Mouse (Mus musculus): Measurements from ENCODE around the gene Ttc19. TPM values are rescaled to one million over a fixed set of nuclear protein-coding genes. Genes with fewer than 3 reads are reported as not detected.
"Not testable (repeated sequence)": the region's sequence is repeated elsewhere in the genome, so short reads cannot be mapped to it uniquely, and the experiment has no call there.

Ttc19 gene
- polyA plus RNA-seq, 1 experiment from 2014 or later = 17.7 TPM

DNA sequence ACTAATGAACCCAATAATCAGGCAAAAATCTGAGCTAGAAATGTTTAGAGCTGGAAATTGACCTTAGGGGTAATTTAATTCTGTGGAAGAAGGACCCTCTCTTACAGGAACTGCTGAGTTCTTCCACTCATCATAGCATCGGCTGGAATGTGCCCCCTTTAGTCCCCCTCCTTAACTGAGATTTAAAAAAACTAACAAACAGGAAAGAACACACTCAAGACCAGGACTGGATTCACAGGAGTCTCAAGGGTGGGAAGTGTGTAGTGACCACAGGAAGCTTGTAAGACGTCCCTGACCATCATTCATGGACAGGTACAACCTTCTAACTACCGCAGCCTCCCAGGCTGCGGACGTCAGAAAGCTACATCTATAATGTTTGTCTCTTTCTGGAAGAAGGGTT is 10.4 kb upstream of the Ttc19 start:
- H3K9me3 ChIP-seq (replicated peaks; ENCODE audit: control insufficient read depth, low read length) = no peaks in the 10 kb centered on the region
- peaks cover 9% of the 10 kb centered on the region for H3K4me1 ChIP-seq (ENCODE audit: control insufficient read depth, insufficient read depth, low read length)
- DNase-seq (ENCODE audit: low spot score) (no peak), ATAC-seq (no peak)
- H3K36me3 ChIP-seq (ENCODE audit: control insufficient read depth, insufficient read depth, low read length) = no peaks in the 10 kb centered on the region
- WGBS = 65% methylated on average over 5 of the region's 5 CpGs
- H3K9ac ChIP-seq (ENCODE audit: low read length) = no peak overlapping the region
- no peak overlapping the region for H3K27ac ChIP-seq (ENCODE audit: low read depth, low read length)
- no peak overlapping the region for H3K4me2 ChIP-seq (ENCODE audit: low read length)
- H3K4me3 ChIP-seq (ENCODE audit: low read depth, low read length) = no peak overlapping the region
- H3K27me3 ChIP-seq (replicated peaks; ENCODE audit: control insufficient read depth, insufficient read depth, low read length) = no peaks in the 10 kb centered on the region

DNA sequence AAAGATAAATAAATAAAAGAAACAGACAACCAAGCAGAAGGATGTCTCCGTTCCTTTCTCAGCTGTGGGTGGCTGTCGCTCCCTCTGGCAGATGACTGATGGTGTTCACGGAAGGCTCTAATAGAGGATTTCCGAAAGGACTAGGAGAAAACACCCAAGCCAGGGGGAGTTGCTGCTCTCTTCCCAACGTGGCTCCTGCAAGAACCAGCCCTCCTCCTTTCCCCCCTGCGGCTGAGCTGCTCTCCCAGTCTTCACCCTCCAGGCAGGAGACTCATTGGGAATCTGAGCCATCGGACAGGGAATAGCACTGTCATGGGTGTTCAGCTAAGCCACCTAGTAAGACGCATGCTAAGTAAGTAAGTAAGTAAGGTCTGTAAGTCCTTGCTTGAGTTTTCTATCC is 4.2 kb upstream of the Ttc19 start:
- WGBS = 62% methylated on average over 8 of the region's 8 CpGs
- Histone ChIP-seq H3K27ac (ENCODE audit: low read depth, low read length) (no peak overlapping the region), H3K4me3 (ENCODE audit: low read depth, low read length) (no peak overlapping the region), H3K27me3 (replicated peaks; ENCODE audit: control insufficient read depth, insufficient read depth, low read length) (no peaks in the 10 kb centered on the region), H3K9ac (ENCODE audit: low read length) (no peak overlapping the region), H3K9me3 (replicated peaks; ENCODE audit: control insufficient read depth, low read length) (no peaks in the 10 kb centered on the region; the same call in 1 of the 2 replicates), H3K4me2 (ENCODE audit: low read length) (no peak overlapping the region), H3K4me1 (ENCODE audit: control insufficient read depth, insufficient read depth, low read length) (peaks cover 3% of the 10 kb centered on the region; the same call in 1 of the 2 replicates), H3K36me3 (ENCODE audit: control insufficient read depth, insufficient read depth, low read length) (no peaks in the 10 kb centered on the region)
- ATAC-seq (no peak), DNase-seq (ENCODE audit: low spot score) (no peak)

DNA sequence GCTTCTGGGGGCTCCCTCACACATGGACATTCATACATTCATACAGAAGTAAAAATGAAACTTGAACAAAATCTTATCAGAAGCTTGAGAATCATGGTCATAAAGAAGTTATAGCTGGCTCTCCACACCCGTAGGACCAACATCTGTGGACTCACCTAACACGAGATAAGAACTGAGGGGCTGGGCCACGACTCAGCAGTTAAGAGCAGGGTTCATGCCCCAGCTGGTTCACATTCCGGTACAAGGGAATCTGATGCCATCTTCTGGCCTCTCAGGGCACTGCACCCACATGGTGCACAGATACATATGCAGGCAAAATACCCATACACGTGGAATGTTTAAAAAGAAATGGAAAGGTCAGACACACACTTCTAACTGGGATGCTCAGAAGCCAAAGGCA is 3.2 kb upstream of the Ttc19 start:
- Histone ChIP-seq H3K27ac (ENCODE audit: low read depth, low read length) (no peak overlapping the region), H3K9ac (ENCODE audit: low read length) (no peak overlapping the region), H3K4me2 (ENCODE audit: low read length) (no peak overlapping the region), H3K36me3 (ENCODE audit: control insufficient read depth, insufficient read depth, low read length) (no peaks in the 10 kb centered on the region), H3K27me3 (replicated peaks; ENCODE audit: control insufficient read depth, insufficient read depth, low read length) (no peaks in the 10 kb centered on the region), H3K9me3 (replicated peaks; ENCODE audit: control insufficient read depth, low read length) (no peaks in the 10 kb centered on the region; the same call in 1 of the 2 replicates), H3K4me1 (ENCODE audit: control insufficient read depth, insufficient read depth, low read length) (peaks cover 7% of the 10 kb centered on the region; the same call in 1 of the 2 replicates), H3K4me3 (ENCODE audit: low read depth, low read length) (no peak overlapping the region)
- ATAC-seq (no peak), DNase-seq (ENCODE audit: low spot score) (peak; percentile 67)
- 22% methylated on average over 5 of the region's 5 CpGs for WGBS

DNA sequence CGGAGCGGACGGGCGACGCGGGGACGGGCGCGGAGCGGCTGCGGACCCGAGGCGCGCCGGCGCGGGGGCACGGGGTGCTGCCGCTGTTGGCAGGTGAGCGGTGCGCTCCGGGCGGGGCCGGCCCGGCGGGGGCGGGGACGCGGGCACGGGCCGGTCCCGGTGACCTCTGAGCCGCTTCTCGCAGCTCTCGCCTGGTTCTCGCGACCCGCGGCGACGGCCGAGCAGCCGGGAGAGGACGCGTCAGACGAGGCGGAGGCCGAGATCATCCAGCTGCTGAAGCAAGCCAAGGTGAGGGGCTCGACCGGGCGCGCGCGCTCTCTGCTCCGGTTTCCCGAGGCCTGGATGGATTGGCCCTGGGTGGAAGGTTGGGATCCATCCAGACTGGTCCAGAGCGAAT is 326 bp downstream of the Ttc19 start:
- H3K9me3 ChIP-seq (replicated peaks; ENCODE audit: control insufficient read depth, low read length) = no peaks in the 10 kb centered on the region; the same call in 1 of the 2 replicates
- under 1% methylated on average over 44 of the region's 57 CpGs for WGBS
- peak overlapping the region; percentile 79 for H3K27ac ChIP-seq (ENCODE audit: low read depth, low read length)
- peak overlapping the region; percentile 84 for H3K4me2 ChIP-seq (ENCODE audit: low read length)
- DNase-seq (ENCODE audit: low spot score) (peak; percentile 43), ATAC-seq (peak; percentile 62)
- H3K4me3 ChIP-seq (ENCODE audit: low read depth, low read length) = peak overlapping the region; percentile 90
- peaks cover 7% of the 10 kb centered on the region; the same call in 1 of the 2 replicates for H3K4me1 ChIP-seq (ENCODE audit: control insufficient read depth, insufficient read depth, low read length)
- H3K27me3 ChIP-seq (replicated peaks; ENCODE audit: control insufficient read depth, insufficient read depth, low read length) = no peaks in the 10 kb centered on the region
- peaks cover 26% of the 10 kb centered on the region for H3K36me3 ChIP-seq (ENCODE audit: control insufficient read depth, insufficient read depth, low read length)
- H3K9ac ChIP-seq (ENCODE audit: low read length) = peak overlapping the region; percentile 90

DNA sequence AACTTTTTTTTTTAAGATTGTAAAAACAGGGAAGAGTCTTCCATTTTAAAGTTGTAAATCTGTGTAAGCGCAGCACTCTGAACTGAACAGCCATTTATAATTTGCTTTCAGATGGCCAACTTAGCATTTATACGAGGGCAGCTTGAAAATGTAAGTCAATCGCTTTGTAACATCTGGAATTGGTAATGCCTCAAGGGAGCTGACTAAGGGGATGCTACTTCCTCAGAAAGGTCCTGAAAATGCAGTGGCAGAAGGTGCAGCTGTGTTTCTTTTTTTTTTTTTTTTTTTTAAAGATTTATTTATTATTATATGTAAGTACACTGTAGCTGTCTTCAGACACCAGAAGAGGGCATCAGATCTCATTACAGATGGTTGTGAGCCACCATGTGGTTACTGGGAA is 2.7 kb downstream of the Ttc19 start:
- not testable (repeated sequence) for H3K4me3 ChIP-seq (ENCODE audit: low read depth, low read length); ATAC-seq; H3K9ac ChIP-seq (ENCODE audit: low read length); DNase-seq (ENCODE audit: low spot score); H3K27ac ChIP-seq (ENCODE audit: low read depth, low read length); H3K4me1 ChIP-seq (ENCODE audit: control insufficient read depth, insufficient read depth, low read length); H3K27me3 ChIP-seq (replicated peaks; ENCODE audit: control insufficient read depth, insufficient read depth, low read length); H3K4me2 ChIP-seq (ENCODE audit: low read length); H3K9me3 ChIP-seq (replicated peaks; ENCODE audit: control insufficient read depth, low read length)
- 92% methylated on average over 3 of the region's 3 CpGs for WGBS
- peaks cover 31% of the 10 kb centered on the region for H3K36me3 ChIP-seq (ENCODE audit: control insufficient read depth, insufficient read depth, low read length)

DNA sequence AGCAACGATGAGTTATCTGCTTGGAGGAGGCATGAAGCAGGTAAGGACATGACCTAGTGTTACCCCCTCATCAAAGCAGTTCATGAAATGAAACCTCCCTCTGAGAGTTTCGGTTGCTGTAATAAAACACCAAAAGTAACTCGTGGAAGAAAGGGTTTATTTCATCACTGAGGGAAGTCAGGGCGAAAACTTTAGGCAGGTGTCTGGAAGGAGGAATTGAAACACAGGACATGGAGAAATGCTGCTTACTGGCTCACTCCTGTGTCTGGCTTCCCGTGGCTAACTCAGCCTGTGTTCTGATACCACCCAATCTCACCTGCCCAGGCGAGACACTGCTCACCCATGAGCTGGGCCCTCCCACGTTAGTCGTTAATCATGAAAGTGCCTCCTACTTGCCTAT is 3.7 kb downstream of the Ttc19 start:
- Histone ChIP-seq H3K4me2 (ENCODE audit: low read length) (no peak overlapping the region), H3K9me3 (replicated peaks; ENCODE audit: control insufficient read depth, low read length) (no peaks in the 10 kb centered on the region), H3K4me1 (ENCODE audit: control insufficient read depth, insufficient read depth, low read length) (peaks cover 7% of the 10 kb centered on the region; the same call in 1 of the 2 replicates), H3K36me3 (ENCODE audit: control insufficient read depth, insufficient read depth, low read length) (peaks cover 34% of the 10 kb centered on the region), H3K27ac (ENCODE audit: low read depth, low read length) (no peak overlapping the region), H3K27me3 (replicated peaks; ENCODE audit: control insufficient read depth, insufficient read depth, low read length) (no peaks in the 10 kb centered on the region), H3K4me3 (ENCODE audit: low read depth, low read length) (no peak overlapping the region), H3K9ac (ENCODE audit: low read length) (no peak overlapping the region)
- 91% methylated on average over 8 of the region's 8 CpGs for WGBS
- DNase-seq (ENCODE audit: low spot score) = no peak
- no peak for ATAC-seq

DNA sequence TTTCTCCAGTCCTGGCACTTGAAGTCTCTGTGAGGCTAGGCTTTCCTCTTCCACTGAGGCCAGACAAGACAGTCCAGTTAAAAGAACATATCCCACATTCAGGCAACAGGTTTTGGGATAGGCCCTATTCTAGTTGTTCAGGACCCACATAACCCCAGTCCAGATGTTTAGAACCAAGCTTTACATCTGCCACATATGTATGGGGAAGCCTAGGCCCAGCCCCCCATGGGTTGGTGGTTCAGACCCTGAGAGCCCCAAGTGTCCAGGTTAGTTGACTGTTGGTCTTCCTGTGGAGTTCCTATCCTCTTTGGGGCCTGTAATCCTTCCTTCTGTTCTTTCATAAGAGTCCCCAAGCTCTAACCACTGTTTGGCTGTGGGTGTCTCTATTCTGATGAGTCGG is 6.4 kb downstream of the Ttc19 start:
- Histone ChIP-seq H3K27me3 (replicated peaks; ENCODE audit: control insufficient read depth, insufficient read depth, low read length) (no peaks in the 10 kb centered on the region), H3K4me2 (ENCODE audit: low read length) (no peak overlapping the region), H3K9me3 (replicated peaks; ENCODE audit: control insufficient read depth, low read length) (no peaks in the 10 kb centered on the region), H3K4me1 (ENCODE audit: control insufficient read depth, insufficient read depth, low read length) (no peaks in the 10 kb centered on the region), H3K27ac (ENCODE audit: low read depth, low read length) (no peak overlapping the region), H3K9ac (ENCODE audit: low read length) (no peak overlapping the region), H3K36me3 (ENCODE audit: control insufficient read depth, insufficient read depth, low read length) (peaks cover 46% of the 10 kb centered on the region), H3K4me3 (ENCODE audit: low read depth, low read length) (no peak overlapping the region)
- ATAC-seq (no peak), DNase-seq (ENCODE audit: low spot score) (no peak)
- WGBS = 97% methylated on average over 1 of the region's 1 CpGs

DNA sequence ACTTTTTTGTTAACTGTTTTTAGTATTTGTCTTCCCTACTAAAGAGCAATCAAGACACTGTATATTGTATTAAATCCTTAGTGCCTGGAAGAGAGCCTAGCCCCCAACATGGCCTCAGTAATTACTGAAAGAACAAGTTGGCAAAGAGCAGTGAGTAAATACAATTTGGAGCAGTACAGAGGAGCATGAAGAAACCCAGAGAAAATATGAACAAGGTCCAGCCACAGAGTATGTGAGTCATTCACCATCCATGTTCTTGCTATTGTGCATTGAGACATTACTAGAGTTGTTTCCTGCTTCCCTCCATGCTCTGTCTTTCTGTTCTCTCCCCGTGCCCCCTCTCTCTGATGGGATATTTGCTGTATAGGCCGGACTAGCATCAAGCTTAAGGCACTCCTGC is 12.8 kb downstream of the Ttc19 start:
- H3K27me3 ChIP-seq (replicated peaks; ENCODE audit: control insufficient read depth, insufficient read depth, low read length) = no peaks in the 10 kb centered on the region
- H3K9me3 ChIP-seq (replicated peaks; ENCODE audit: control insufficient read depth, low read length) = no peaks in the 10 kb centered on the region
- no peak overlapping the region for H3K27ac ChIP-seq (ENCODE audit: low read depth, low read length)
- ATAC-seq = no peak
- no peak overlapping the region for H3K4me3 ChIP-seq (ENCODE audit: low read depth, low read length)
- H3K4me1 ChIP-seq (ENCODE audit: control insufficient read depth, insufficient read depth, low read length) = no peaks in the 10 kb centered on the region
- WGBS = 87% methylated on average over 2 of the region's 2 CpGs
- H3K9ac ChIP-seq (ENCODE audit: low read length) = no peak overlapping the region
- no peak for DNase-seq (ENCODE audit: low spot score)
- H3K36me3 ChIP-seq (ENCODE audit: control insufficient read depth, insufficient read depth, low read length) = peaks cover 50% of the 10 kb centered on the region
- no peak overlapping the region for H3K4me2 ChIP-seq (ENCODE audit: low read length)

DNA sequence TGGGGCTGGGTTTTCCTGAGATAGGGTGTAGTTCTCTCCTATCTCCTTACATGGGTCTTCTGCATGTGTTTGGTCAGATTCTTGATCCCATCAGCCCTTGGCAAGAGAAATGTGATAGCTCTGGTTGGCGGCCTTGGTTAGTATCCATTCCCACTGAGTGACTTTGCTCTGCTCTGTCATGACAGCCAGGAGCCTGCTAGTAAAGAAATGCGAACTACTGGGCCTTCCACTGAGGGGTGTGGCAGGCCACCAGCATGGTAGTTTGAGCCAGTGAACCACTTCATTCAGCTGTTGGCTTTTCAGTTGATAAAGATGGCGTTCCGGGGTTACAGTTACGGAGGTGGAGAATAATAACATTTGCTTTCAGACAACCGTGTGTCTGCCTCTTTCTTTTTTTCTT is 17.6 kb downstream of the Ttc19 start:
- Histone ChIP-seq H3K4me2 (ENCODE audit: low read length) (no peak overlapping the region), H3K27me3 (replicated peaks; ENCODE audit: control insufficient read depth, insufficient read depth, low read length) (no peaks in the 10 kb centered on the region), H3K9ac (ENCODE audit: low read length) (no peak overlapping the region), H3K4me1 (ENCODE audit: control insufficient read depth, insufficient read depth, low read length) (no peaks in the 10 kb centered on the region), H3K4me3 (ENCODE audit: low read depth, low read length) (no peak overlapping the region), H3K27ac (ENCODE audit: low read depth, low read length) (no peak overlapping the region), H3K36me3 (ENCODE audit: control insufficient read depth, insufficient read depth, low read length) (peaks cover 28% of the 10 kb centered on the region), H3K9me3 (replicated peaks; ENCODE audit: control insufficient read depth, low read length) (no peaks in the 10 kb centered on the region)
- ATAC-seq = no peak
- 84% methylated on average over 6 of the region's 6 CpGs for WGBS
- DNase-seq (ENCODE audit: low spot score) = no peak
